Mouse (Mus musculus): ENCODE data around the gene Smarcc2.

DNA sequence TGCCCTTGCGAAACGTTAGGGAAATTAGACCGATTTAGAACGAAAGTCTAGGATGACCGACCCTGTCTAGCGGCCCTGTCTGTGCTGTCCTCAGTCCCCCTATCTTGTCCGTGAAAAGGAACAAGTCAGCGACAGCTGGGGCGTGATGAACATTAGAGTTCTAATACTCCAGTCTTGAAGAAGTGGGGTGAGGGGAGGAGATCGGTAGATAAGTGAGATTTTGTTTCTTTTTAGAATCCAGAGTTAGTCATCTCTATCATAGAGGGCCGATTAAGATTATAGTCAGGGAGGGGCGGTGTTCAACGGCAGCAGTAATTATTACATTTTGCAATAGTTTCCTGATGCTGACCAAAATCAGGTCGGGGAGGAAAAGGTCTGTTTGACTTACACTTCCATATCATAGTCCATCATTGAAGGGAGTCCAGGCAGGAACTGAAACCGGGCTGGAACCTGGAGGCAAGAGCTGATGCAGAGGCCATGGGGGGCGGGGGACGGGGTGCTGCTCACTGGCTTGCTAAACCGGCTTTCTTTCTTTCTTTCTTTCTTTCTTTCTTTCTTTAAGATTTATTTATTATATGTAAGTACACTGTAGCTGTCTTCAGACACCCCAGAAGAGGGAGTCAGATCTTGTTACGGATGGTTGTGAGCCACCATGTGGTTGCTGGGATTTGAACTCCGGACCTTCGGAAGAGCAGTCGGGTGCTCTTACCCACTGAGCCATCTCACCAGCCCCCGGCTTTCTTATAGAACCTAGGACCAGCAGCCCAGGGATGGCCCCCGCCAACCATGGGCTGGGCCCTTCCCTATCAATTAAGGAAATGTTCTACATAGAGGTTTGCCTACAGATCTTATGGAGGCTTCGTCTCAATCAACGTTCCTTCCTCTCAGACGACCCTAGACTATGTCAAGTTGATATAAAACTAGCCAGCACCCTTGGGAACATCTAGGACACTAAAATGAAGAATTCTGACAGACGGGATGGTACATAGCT, 67.6 kb downstream of the Smarcc2 start:
- TF ChIP-seq POLR2A (IDR thresholded peaks at IDR 0.05; ENCODE audit: borderline replicate concordance, extremely low read depth, insufficient read depth, insufficient read length, poor library complexity, severe bottlenecking) (no peak), CTCF (IDR thresholded peaks at IDR 0.05; ENCODE audit: borderline replicate concordance, extremely low read depth, insufficient read depth, insufficient read length) (no peak)
